Mouse (Mus musculus) MN1 (cell line): ENCODE results near the gene Zfpl1.
A peak's percentile ranks its signal among the peaks of the same experiment; 100 is the strongest.

Experiments used
- DNase-seq: peaks from one replicate; pipeline ENCODE4 v3.0.0-alpha.2; 2016; ENCODE audit warnings: low spot score

Gene Zfpl1

GRCm38 (mm10) chr19:6058513-6058912 is 26.2 kb downstream of the Zfpl1 start:
- DNase-seq = peak; percentile 51

- DNase-seq = peak; percentile 99
These were observed 27.3 kb downstream of the Zfpl1 start, which contains the start of the genes Mrpl49 and Fau for GRCm38 (mm10) chr19:6057313-6058096. TSS of gene Mrpl49 (minus strand) at chr19:6057785. TSS of gene Fau (plus strand) at chr19:6057844.

DNA sequence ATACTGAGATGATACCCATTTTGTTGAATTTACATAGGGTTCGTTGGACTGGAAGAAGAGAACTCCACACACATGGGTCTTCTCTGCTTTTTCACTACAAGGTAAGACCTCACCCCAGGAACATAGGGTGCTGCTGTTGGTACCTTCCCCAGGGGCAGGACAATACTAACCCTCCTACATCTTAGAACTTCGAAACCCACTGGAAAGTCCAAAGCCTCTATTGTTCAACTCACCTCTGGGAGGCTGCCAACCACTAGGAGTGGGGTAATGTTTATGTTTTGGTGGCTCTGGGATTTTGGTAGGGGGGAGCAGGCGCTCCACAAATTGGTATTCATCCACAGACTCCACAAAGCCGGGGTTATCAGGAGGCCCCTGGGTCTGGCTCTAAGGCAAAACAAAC is 28.1 kb downstream of the Zfpl1 start:
- no peak for DNase-seq

DNA sequence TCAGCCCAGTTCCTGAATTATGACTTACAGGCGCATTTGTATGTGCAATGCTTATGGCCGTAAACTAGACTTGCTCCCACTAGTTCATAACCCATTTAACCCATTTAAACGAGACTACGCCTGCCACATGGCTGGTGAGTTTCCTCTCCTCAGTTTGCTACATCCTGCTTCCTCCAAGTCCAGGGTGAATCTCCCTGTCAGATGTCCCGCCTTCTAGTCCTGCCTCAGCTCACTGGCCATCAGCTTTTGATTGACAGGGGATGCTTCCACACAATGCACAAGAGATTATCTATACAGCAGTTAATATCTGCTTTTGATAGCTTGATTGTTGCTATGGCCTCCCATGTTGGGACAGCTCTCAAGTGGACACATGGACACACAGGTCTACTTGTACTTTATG is 30.5 kb downstream of the Zfpl1 start:
- DNase-seq = peak; percentile 52

DNA sequence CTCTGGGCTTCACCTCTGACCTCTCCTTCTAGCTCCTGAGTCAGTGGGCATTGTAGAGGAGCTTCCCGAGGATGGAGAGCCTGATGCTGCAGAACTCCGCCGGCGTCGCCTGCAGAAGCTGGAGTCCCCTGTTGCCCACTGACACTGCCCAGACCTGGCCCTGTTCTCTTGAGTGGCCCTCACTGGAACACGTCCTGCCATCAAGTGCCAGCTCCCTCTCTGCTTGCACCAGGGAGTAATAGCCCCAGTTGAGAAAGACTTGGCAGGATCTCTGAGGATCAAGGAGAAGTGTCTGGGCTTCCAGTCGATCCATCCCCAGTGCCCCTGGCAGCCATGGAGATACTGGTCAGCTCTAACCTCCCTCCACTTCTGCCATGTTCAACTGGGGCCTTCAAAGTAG is 32.2 kb downstream of the Zfpl1 start:
- DNase-seq = no peak

- DNase-seq = no peak
These were observed 35.9 kb downstream of the Zfpl1 start for GRCm38 (mm10) chr19:6048681-6049410.

DNA sequence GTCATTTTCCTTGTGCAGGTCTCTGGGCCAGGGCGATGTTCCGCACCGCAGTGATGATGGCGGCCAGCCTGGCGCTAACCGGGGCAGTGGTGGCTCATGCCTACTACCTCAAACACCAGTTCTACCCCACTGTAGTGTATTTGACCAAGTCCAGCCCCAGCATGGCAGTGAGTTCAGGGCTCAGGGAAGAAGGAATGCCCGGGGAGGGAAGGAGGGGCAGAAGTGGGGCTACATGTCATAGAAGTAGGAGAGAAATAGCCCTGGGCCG is 36.9 kb downstream of the Zfpl1 start:
- no peak for DNase-seq

DNA sequence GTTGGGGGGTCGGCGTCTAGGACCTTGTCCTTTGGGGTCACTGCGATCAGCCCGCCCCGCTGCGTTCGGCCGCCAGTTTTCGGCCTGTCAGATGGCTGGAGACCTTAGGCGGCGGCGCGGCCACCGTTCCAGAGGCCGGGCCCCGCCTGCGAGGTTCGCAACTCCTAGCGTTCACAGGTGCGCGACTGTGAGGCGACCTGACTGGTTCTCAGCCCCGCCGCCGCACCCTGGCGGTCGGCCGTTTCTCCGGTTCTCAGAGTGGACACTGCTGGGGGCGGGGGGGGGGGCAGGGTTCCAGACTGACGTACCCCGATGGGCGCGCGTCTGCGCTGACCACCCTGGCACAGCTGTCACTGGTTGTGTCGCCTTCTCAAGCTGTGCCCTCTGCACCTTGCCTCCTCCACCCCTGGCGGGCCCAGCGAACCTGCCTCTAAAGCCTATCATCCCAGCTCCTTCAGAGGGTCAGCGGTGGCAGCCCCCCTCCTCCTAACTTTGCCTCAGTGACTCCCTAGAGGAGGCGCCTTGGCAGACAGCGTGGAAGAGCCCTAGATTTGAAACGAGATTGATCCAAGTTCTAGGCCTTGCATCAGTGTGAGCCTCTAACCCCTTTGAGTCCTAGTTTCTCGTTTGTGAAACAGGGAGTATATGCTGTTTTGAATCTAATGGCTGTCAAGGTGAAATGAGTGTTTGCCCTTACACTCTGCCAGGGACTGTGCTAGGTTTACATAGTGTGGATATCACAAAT is 37.4 kb downstream of the Zfpl1 start:
- DNase-seq = peak; percentile 61

- peak; percentile 97 for DNase-seq
These were observed 38.2 kb downstream of the Zfpl1 start, which contains the start of gene Syvn1 for GRCm38 (mm10) chr19:6046294-6047153. TSS of gene Syvn1 (plus strand) at chr19:6046576.

DNA sequence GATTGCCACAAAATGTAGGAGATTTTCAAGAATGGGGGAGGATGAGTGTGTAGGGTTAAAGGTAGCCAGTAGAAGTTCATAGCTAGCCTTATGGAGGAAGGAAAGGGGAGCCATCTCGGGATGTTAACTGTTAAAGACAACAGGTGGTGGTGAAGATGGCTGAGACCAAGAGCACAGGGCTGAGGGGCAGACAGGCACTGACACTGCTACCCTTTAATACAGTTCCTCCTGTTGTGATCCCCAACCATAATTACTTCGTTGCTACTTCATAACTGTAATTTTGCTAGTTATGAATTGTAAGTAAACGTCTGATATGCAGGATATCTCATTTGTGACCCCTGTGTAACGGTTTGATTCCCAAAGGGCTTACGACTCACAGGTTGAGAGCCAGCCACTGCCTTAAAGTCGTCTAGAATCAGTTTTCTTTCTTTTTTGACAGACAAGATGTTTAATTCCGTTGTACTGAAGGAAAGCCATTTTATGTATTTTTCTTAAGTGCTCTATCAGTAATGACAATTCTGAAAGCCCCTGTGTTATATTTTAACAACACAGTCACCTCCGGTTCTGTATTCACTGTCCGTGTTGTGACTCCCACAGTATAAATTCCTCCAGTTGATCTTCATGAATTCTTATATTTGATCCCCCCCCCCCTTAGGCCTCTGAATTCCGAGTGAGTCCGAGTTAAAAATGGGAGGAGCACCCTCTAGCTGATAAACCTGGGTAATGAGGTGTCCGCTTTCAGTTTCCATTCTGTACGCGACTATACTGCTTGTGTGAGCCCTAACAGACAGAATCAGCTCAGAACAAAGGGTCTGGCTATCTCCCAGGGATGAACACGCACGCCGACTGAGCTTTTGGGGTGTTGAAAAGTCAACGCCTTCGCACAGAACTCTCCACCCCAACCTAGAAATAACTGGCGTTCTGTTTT is 39.1 kb downstream of the Zfpl1 start:
- DNase-seq = no peak

GRCm38 (mm10) chr19:6044102-6044501 is 40.7 kb downstream of the Zfpl1 start:
- peak; percentile 83 for DNase-seq

GRCm38 (mm10) chr19:6042293-6042692 is 42.5 kb downstream of the Zfpl1 start:
- no peak for DNase-seq

DNA sequence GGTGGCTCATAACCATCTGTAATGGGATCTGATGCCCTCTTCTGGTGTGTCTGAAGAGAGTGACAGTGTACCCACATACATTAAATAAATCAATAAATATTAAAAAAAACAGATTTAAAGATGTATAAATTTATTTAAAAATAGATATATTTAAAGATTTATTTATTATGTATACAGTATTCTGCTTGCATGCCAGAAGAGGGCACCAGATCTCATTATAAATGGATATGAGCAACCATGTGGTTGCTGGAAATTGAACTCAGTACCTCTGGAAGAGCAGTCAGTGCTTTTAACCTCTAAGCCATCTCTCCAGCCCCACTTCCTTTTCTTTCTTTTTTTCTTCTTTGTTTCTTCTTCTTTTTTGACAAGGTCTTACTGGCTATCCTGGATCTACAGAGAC is 44.8 kb downstream of the Zfpl1 start:
- no peak for DNase-seq

- DNase-seq = no peak
These were observed 46.4 kb downstream of the Zfpl1 start for GRCm38 (mm10) chr19:6038326-6038725.

DNA sequence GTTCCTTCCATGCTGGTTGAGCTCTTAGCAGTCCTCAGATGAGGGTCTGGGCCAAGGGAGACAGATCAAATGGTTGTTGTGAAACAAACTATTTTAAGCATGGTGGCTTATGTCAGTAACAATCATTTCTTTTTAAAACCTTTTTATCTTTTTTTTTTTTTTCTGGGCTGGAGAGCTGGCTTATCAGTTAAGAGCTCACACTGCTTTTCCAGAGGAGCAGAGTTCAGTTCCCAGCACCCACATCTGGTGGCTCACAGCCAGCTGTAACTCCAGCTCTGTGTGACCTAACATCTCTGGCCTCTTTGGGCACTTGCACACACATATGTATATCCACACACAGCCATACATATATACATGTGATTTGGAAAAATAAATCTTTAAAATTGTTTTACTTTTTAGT is 47.1 kb downstream of the Zfpl1 start:
- no peak for DNase-seq

GRCm38 (mm10) chr19:6035966-6036585 is 48.7 kb downstream of the Zfpl1 start:
- DNase-seq = no peak
